Mouse (Mus musculus) E14TG2a.4 (cell line): ENCODE measurements around the gene 1700088E04Rik.

Source experiments
- CTCF ChIP-seq: conservative IDR thresholded peaks from 2 replicates; pipeline ENCODE4 v1.5.1; 2014; ENCODE audit warnings: low read length
- NANOG ChIP-seq: IDR thresholded peaks from 2 replicates; pipeline ENCODE4 v1.6.1; 2014; ENCODE audit warnings: borderline replicate concordance, low read length, mixed read lengths
- POU5F1 ChIP-seq: IDR thresholded peaks from 2 replicates; pipeline ENCODE4 v1.6.1; 2014; ENCODE audit warnings: low read length, borderline replicate concordance

- TF ChIP-seq CTCF (no peak), POU5F1 (no peak), NANOG (no peak)
Measured at GRCm38 (mm10) chr15:79107966-79108365, 33.1 kb downstream of the 1700088E04Rik start.
